Mouse (Mus musculus) thymus, postnatal 14 days (tissue): ENCODE measurements around the gene Ptprd.
A peak's percentile ranks its signal among the peaks of the same experiment; 100 is the strongest.
"Not testable (repeated sequence)": the region's sequence is repeated elsewhere in the genome, so short reads cannot be mapped to it uniquely, and the experiment has no call there.

Experiments used
- DNase-seq: peaks from one replicate; pipeline ENCODE4 v3.0.0; 2021

The Ptprd gene

GRCm38 (mm10) chr4:77880213-77880612 lies 331.5 kb downstream of the Ptprd start:
- DNase-seq, result no peak

GRCm38 (mm10) chr4:77861269-77861668 lies 350.5 kb downstream of the Ptprd start:
- no peak for DNase-seq

- not testable (repeated sequence) for DNase-seq
These were observed 414.4 kb downstream of the Ptprd start for GRCm38 (mm10) chr4:77797391-77797790.

DNA sequence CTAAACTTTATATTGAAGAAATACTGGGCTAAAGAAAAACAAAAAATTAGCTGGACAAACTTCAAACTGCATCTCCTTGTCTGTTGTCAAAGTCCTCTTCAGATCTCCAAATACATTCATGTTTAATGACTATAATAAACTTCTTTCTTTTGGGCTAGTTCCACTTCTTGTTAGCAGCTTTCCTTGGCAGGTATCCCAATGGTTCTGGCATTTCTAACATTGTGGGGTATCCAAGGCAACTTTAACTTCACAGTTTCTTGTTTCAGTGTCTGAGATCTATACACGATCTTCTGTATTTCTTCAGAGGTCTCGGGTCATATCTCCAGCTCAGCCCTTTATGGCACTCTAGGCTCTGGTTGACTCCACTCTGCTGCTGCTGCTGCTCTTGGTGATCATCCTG lies 434.5 kb downstream of the Ptprd start:
- no peak for DNase-seq

DNA sequence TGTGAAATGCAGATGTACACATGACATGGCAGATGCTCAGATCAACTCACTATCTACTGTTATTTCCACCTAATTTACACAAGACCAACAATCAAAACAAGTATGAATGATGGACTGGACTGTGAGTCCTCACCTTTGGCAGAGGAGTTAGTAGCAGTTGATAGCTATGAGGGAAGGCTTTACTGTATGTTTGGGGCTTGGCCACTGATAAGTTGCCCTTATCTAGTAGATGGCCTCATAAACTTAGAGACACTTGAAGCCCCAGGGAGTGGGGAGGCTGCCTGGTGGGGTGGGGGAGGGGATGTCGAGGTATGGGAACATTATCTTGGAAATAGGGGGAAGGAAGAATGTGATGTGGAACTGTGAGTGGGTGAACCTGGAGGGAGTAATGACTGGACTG lies 448.0 kb downstream of the Ptprd start:
- no peak for DNase-seq

DNA sequence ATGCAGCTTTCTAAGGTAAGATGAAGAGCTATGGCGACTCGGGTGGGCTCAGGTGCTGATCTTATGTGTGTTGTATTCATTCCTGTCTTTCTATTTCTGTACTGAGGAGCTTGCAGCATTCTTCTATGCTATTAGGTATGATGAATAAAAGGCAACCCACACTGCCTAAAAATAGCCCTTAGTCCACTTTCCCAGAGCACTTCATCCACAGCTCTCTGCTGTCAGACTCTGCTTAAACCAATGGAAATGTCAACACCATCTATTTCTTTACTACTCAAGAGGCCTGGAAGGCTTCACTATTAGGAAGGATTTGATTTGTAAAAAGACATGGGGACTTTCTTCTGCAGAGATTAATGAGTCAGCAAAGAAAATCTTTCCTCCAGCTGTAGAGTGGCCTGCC lies 468.4 kb downstream of the Ptprd start:
- no peak for DNase-seq

DNA sequence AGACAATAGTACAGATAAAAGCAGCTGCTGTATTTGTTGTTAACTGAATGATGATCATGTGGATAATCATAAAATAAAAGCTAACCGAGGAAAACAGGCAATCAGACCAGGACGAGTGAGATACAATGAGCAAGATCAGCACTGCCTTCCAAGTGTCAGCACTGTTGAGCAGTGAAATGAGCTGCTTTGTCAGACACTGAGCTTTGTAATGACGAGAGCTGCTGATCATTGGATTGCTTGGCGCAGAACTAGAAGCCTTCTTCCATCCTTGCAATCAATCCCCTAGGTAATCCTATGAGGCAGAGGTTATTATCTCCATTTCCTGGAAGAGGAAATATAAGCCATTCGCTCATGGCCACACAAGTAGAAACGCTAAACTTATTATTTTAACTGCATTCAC lies 489.9 kb downstream of the Ptprd start:
- no peak for DNase-seq

GRCm38 (mm10) chr4:77717792-77718191 lies 494.0 kb downstream of the Ptprd start:
- DNase-seq, result no peak

GRCm38 (mm10) chr4:77710231-77710630 lies 501.5 kb downstream of the Ptprd start:
- no peak for DNase-seq

DNA sequence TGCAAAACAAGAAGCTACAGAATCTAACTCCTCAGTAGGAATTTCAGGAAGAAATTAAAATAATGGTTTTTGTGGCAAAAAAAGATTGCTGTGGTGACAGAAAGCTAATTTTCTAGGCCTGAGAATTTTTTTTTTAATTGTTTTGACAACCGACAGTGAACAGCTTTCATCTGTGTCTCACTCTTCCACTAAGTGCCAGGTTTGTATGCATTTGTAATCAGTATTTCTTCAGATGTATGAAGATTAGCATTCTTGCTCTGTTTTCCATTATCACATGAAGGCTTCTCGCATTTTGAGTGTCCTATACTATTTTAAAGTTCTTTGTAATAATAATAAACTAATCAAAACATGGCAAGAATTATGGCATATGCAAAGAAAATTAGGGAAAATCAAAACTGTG lies 513.5 kb downstream of the Ptprd start:
- DNase-seq, result no peak

DNA sequence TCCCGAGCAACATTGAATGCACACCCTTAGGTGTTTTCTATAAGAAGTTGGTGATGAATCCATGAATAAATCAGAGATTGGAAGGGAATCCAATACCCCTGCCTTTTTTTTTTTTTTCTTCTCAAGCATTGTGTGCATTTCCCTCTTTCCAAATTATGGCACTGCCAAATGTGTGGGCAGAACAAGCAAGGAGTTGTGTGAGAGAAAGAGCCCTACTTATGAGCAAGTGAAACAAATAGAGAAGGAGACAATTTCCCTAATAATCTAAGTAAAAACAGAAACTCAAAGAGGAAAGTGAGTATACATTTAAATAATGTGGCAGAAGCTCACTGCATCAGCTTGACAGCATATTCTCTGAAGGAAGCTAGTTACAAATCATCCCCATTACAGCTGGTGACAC lies 536.0 kb downstream of the Ptprd start:
- no peak for DNase-seq

DNA sequence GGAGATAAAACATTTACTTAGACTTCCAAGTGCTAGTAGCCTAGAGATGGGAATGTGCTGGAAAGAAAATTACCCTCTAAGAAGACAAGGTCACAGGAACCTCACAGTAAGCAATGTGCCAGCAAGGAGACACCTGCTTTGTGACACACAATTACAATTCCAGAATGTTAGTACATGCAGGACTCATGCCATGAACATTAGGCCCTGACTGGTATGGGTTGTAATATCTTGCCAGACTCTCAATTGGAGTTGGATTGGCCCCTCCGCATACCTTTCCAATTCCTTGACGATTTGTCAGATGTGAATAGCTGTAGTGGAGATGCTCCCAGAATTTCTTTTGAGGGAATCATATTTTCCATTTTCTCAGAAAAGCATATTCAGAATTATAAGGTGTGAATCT lies 547.0 kb downstream of the Ptprd start:
- no peak for DNase-seq

DNA sequence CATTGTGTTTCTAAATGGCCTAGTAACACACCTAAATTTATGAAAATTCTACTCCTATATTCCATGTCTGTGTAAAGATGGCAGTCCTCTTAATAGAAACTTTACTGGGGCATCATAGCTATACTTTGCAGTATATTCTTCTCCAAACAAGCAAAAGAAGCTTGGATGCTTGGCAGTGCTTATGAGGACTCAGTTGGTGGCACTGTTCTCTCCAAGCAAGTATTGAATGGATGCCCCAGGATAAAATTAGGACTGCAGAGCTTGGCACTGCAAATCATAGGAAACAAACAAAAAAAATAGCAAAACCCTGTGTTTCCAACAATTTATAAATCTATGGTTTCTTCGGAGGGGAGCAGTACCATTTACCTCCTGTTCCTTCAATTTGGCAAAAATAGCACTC lies 549.5 kb downstream of the Ptprd start:
- no peak for DNase-seq

- DNase-seq, result no peak
These were observed 556.1 kb downstream of the Ptprd start for GRCm38 (mm10) chr4:77655669-77656068.

GRCm38 (mm10) chr4:77649615-77650325 lies 562.0 kb downstream of the Ptprd start:
- no peak for DNase-seq

DNA sequence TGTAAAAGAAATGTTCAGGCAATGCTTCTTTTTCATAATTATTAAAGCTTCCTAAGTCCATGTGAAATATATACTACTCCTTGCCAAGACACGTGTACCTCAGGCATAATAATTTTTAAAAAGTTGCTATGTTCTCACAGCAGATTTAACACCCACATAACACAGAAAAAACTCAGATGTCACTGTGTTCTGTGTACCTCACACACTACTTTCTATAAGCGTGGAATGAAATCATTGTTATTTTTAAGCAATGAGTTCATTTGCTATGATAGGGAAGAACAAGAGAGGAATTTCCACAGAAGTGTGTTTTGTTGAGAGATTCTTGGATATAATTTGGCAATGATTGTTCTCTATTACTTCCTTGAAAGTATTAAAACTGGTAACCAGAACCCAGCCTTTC lies 562.9 kb downstream of the Ptprd start:
- no peak for DNase-seq

DNA sequence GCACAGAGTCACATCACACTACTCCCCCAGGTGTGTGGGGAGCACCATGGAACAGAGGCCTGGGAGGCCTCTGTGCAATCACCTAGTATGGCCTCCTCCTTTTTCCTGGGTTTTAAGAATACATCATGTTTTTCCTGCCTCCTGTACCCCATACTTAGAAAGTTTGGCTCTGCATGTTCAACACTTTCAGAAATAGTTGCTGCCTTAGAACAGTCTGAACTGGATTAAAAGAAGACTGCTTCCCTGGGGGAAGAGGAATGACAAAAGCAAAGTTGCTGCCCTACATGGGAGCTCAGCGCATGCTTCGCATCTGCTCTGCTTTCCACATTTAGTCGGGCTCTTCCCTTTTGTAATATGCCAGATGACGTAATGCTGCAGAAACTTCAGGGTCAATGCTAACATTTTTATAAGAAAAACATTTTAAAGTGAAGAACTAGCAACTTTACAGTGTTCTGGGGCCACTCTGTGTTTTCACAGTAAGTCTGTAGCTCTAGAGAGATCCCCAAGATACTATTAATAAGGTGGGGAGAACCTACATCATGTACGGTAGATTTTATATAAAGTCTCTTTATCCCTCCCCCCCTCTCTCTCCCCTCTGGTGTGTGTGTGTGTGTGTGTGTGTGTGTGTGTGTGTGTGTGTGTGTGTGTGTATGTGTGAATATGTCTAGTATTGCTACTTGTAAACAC lies 564.2 kb downstream of the Ptprd start:
- no peak for DNase-seq

DNA sequence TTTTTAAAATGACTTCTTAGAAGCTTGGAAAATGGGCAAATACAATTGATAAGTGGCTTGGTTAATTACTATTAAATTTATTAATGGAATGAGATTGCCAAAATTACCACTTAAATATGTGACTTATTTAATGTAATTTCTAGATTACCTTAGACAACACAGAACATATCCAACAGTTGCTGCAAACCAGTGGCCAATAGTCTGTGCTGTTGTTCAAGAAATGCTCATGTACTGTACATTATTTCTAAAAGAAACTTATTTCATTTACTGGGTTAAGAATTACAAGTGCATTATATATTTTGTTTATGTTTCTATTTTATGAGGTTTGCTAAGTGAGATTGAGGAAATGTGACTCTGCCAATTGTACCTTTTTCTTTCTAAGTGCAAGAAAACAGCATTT lies 567.3 kb downstream of the Ptprd start:
- DNase-seq, result no peak

DNA sequence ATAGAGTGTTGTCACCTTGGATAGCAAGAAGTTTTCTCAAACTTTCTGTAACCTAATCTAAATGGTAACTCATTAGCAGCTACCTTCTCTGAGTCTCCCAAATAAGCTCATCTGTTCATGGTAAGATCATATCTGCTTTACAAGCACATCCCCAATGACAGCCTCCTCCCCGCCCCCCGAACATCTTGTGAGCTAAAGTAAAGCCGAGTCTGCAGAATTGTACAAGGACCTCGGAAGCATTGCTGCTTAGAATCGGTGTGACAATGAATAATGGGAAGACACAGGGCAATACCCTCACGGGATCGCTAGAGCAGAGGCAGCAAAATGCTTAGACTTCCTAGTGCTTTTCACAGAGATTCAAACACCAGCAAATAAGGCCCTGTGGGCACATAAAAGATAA lies 571.7 kb downstream of the Ptprd start:
- no peak for DNase-seq

DNA sequence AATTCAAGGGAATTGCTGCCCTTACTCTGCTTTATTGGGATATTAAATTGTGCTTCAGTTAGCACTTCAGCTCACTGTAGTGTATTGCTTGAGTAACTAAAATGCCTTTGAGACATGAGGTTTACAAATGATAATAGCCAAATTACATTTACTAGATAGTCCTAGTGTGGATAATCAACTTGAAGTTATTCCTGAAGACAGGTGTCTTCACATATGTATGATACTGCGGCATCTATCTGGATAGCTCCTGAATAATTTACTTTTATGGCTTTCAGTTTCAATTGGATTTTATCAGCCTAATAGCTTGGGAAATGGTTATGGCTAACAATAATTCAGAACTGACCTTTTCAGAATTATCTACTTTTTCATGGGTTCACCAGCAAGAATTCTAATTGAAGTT lies 598.6 kb downstream of the Ptprd start:
- no peak for DNase-seq

DNA sequence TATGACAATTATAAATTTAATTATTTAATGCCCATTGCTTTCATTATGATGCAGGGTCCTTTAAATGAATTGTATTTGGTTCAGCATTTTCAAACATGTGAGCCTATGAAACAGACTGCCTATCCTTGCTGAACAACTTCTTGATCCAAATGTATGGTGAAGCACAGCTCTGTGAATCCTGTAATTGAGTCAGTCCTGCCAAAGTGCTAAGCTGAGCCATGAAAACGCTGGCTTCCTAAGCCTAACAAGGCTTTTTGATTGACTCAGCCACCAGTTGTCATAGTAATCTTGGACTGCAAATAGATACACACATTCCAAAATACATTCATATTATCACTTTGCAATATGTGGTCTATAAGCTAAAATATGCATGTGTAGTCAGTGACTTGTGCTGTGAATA lies 625.1 kb downstream of the Ptprd start:
- DNase-seq, result no peak

DNA sequence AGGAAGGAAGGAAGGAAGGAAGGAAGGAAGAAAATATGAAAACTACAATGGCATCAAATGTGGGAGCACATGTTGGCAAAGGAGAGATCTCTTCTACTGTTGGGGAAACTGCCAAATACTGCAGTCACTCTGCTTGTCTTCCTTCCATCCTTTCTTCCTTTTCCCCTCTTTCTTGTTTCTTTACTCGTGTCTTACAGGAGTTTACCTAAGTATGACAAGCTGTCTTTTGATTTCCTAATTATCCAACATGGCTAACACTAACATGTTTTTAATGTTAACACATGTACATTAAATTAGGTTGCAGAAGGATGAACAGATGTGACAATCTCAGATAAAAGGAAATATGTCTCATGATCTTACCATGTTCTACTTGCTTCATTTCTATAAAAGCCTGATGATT lies 625.5 kb downstream of the Ptprd start:
- DNase-seq, result no peak

DNA sequence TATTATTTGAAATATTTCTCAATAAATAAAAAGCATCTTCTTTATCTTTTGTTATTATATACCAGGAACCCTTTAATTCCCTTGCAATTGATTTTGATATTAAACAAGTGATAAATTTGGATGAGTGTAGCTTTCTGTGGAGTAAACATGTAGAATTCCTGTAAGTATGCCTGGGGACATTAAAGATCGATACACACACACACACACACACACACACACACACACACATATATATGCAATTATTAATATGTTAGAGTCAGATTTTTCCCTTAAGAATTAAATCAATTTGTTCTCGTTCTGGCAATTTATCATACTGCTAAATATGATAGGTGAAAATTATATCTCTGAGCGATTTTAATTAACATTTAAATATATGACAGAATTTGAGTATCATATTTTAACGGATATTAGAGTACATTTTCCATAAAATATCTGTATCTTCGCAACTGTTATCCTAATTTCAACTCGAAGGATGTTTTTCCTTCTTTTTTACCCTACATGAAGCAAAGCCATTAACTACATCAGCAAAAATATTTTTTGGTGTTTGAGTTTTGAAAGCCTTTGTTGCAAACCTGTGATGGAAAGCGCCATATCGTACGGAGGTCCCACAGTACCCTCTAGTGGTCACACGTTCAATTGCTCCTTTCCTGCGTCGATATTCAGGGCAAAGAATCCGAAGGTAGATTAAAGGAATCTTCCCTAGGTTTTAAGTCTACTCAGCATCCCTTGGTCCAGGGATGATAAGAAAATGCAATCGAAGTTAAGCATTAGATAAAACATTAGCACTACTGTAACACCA lies 653.2 kb downstream of the Ptprd start:
- DNase-seq, result peak; percentile 5

- DNase-seq, result no peak
These were observed 655.9 kb downstream of the Ptprd start for GRCm38 (mm10) chr4:77555841-77556240.
